Mouse (Mus musculus) midbrain, embryonic 10.5 days (tissue): ENCODE results near the gene Ttll11. TPM values are rescaled to one million over a fixed set of nuclear protein-coding genes. Genes with fewer than 3 reads are reported as not detected.

ENCODE experiments used
- DNase-seq: peaks from one replicate; pipeline ENCODE4 v3.0.0-alpha.2; 2017; ENCODE audit warnings: low spot score
- H3K27ac ChIP-seq: fragments of 300-500 bp; sonication (generic); replicated peaks from 2 replicates; pipeline ENCODE4 v1.5.1; 2016; ENCODE audit warnings: mild to moderate bottlenecking
- H3K27me3 ChIP-seq: fragments of 300-500 bp; sonication (generic); 2 replicates; pipeline ENCODE4 v1.6.1; 2016; ENCODE audit warnings: low read depth, mild to moderate bottlenecking; ENCODE audit not compliant: poor library complexity, severe bottlenecking
- H3K36me3 ChIP-seq: fragments of 300-500 bp; sonication (generic); 2 replicates; pipeline ENCODE4 v1.6.1; 2016; ENCODE audit warnings: mild to moderate bottlenecking, moderate library complexity
- H3K4me1 ChIP-seq: fragments of 300-500 bp; sonication (generic); 2 replicates; pipeline ENCODE4 v1.6.1; 2016
- H3K4me3 ChIP-seq: fragments of 300-500 bp; sonication (generic); 2 replicates; pipeline ENCODE4 v1.5.1; 2016; ENCODE audit warnings: mild to moderate bottlenecking, moderate library complexity
- H3K9me3 ChIP-seq: fragments of 300-500 bp; sonication (generic); replicated peaks from 2 replicates; pipeline ENCODE4 v1.6.1; 2016; ENCODE audit warnings: mild to moderate bottlenecking
- WGBS: fragments of 180-500 bp; shearing (Covaris S2); methylation state at CpG from one replicate; pipeline ENCODE4 v1.1.7; 2016; 5-methylcytosine and 5-hydroxymethylcytosine counted together
- polyA plus RNA-seq: library from polyadenylated mRNA; unstranded; fragments of >200 nt; fragmentation: Nextera tagmentation; extraction: Ambion mirVana; gene quantifications from 2 replicates; pipeline ENCODE4 v1.2.1, GENCODE M21; 2016

The Ttll11 gene
- polyA plus RNA-seq, 1 experiment from 2014 or later = 0.74 TPM

DNA sequence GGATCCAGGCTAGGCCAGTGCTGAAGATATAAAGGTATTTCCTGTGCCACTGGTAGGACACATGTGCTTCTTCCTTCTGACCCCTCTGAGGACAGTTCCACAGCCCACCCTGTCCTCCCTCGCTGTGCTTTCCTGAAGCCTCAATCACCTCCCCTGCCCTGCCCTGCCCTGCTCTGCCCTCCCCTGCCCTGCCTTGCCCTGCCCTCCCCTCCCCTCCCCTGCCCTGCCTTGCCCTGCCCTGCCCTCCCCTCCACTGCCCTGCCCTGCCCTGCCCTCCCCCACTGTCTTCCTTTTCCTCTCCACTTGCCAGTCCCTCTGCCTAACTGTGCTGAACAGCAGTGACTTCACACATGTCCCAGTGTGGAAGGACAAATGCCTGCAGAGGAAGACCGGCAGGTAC lies 160.8 kb downstream of the Ttll11 start:
- Histone ChIP-seq H3K27me3 (no peaks in the 10 kb centered on the region), H3K4me1 (peaks cover 6% of the 10 kb centered on the region), H3K36me3 (no peaks in the 10 kb centered on the region), H3K4me3 (no peak overlapping the region), H3K27ac (peak overlapping the region; percentile 46; the same call in 1 of the 2 replicates), H3K9me3 (no peaks in the 10 kb centered on the region)
- WGBS = 73% methylated on average over 2 of the region's 2 CpGs
- no peak for DNase-seq

- Histone ChIP-seq H3K4me3 (no peak overlapping the region), H3K4me1 (peaks cover 6% of the 10 kb centered on the region), H3K27me3 (no peaks in the 10 kb centered on the region), H3K9me3 (no peaks in the 10 kb centered on the region), H3K36me3 (no peaks in the 10 kb centered on the region), H3K27ac (no peak overlapping the region)
- DNase-seq = no peak
- 81% methylated on average over 5 of the region's 5 CpGs for WGBS
These were observed 163.6 kb downstream of the Ttll11 start for GRCm38 (mm10) chr2:35816056-35816661.

- no peaks in the 10 kb centered on the region for H3K9me3 ChIP-seq
- WGBS = 93% methylated on average over 2 of the region's 2 CpGs
- H3K27me3 ChIP-seq = no peaks in the 10 kb centered on the region
- no peak overlapping the region for H3K27ac ChIP-seq
- no peaks in the 10 kb centered on the region for H3K36me3 ChIP-seq
- peaks cover 8% of the 10 kb centered on the region for H3K4me1 ChIP-seq
- H3K4me3 ChIP-seq = no peak overlapping the region
- no peak for DNase-seq
These were observed 167.2 kb downstream of the Ttll11 start for GRCm38 (mm10) chr2:35812561-35812933.

DNA sequence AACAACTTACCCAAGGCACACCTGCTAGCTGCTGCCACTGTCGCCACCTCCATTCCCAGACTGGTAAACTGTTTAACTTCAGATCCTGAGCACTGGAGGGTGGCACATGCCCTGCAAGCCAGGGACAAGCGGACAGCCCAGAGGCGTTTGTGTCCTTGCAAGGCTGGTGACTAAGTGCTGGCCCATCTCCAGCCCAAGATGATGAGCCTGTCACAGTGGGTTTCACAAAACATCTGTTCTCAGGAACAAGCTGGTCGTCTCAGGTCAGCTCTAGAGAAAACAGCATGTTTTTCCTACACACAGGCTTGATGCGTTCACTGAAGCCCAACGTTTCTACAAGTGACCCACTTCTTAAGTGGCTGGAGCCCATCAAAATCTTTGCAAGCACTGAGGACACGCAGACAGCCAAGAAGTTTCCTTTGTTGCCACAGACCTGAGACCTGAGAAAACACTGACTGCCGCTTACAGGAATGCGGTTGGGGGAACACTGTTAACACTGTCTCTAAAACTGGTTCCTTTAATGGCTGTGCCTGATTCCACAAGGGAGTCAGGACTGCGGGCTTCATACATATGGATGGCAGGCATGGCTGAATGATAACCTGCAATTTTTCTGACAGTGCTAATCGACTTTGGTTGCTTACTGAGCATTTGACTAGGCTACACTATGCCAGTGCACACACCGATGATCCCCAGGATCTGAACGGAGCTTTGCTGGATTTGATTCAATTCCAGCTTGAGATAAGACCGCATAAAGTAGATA lies 167.7 kb downstream of the Ttll11 start:
- WGBS = 83% methylated on average over 14 of the region's 14 CpGs
- no peak for DNase-seq
- H3K27me3 ChIP-seq = no peaks in the 10 kb centered on the region
- H3K4me3 ChIP-seq = no peak overlapping the region
- peaks cover 8% of the 10 kb centered on the region for H3K4me1 ChIP-seq
- H3K36me3 ChIP-seq = no peaks in the 10 kb centered on the region
- no peak overlapping the region for H3K27ac ChIP-seq
- H3K9me3 ChIP-seq = no peaks in the 10 kb centered on the region

- peaks cover 8% of the 10 kb centered on the region for H3K4me1 ChIP-seq
- no peaks in the 10 kb centered on the region for H3K9me3 ChIP-seq
- no peak overlapping the region for H3K27ac ChIP-seq
- 79% methylated on average over 3 of the region's 3 CpGs for WGBS
- DNase-seq = no peak
- H3K27me3 ChIP-seq = no peaks in the 10 kb centered on the region
- no peak overlapping the region for H3K4me3 ChIP-seq
- no peaks in the 10 kb centered on the region for H3K36me3 ChIP-seq
These were observed 169.7 kb downstream of the Ttll11 start for GRCm38 (mm10) chr2:35810027-35810426.

DNA sequence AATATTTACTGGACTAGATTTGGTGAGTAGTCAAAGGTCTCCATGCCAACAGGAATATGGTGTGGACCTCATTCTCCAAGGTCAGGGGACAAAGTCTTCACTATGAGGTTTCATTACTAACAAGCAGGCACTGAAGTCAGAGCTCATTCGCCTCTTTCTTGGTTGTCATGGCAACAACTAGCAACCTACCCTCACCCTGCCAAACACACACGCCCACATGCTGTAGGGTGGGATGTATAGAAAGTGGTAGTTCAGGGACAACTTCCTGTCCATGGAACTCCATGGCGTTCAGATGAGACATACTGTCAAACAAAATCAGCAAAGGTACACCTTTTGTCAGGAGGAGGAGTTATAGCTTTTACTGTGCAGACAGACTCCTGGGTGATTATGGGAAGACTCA lies 170.6 kb downstream of the Ttll11 start:
- H3K27ac ChIP-seq = no peak overlapping the region
- peaks cover 8% of the 10 kb centered on the region for H3K4me1 ChIP-seq
- no peak overlapping the region for H3K4me3 ChIP-seq
- DNase-seq = no peak
- 49% methylated on average over 3 of the region's 3 CpGs for WGBS
- no peaks in the 10 kb centered on the region for H3K27me3 ChIP-seq
- no peaks in the 10 kb centered on the region for H3K36me3 ChIP-seq
- no peaks in the 10 kb centered on the region for H3K9me3 ChIP-seq

DNA sequence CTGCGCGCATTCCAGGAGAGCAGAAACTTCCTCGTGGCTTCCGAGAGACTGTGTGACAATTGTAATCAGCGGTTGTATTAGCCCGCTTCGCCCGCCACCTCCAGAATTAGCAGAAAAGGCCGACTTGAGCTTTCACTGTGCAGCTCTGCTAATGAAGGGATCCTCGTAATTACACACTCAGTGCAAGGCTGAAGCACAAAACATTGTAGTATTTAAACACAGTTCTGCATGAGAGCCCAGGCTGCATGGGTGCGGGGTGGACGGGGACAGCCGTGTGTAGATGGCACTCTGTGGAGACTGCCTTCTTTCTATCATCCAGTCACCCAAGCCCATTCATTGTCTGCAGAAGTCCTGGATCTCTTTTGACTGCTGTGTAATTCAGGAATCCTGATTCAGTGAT lies 173.8 kb downstream of the Ttll11 start:
- H3K4me3 ChIP-seq = no peak overlapping the region
- H3K36me3 ChIP-seq = no peaks in the 10 kb centered on the region
- peaks cover 7% of the 10 kb centered on the region; the same call in 1 of the 2 replicates for H3K9me3 ChIP-seq
- WGBS = 81% methylated on average over 13 of the region's 13 CpGs
- DNase-seq = no peak
- H3K27me3 ChIP-seq = no peaks in the 10 kb centered on the region
- H3K27ac ChIP-seq = no peak overlapping the region
- peaks cover 8% of the 10 kb centered on the region for H3K4me1 ChIP-seq

- H3K27ac ChIP-seq = no peak overlapping the region
- H3K36me3 ChIP-seq = no peaks in the 10 kb centered on the region
- 85% methylated on average over 11 of the region's 11 CpGs for WGBS
- H3K4me1 ChIP-seq = no peaks in the 10 kb centered on the region
- no peak for DNase-seq
- no peak overlapping the region for H3K4me3 ChIP-seq
- peaks cover 7% of the 10 kb centered on the region; the same call in 1 of the 2 replicates for H3K9me3 ChIP-seq
- no peaks in the 10 kb centered on the region for H3K27me3 ChIP-seq
These were observed 176.6 kb downstream of the Ttll11 start for GRCm38 (mm10) chr2:35803095-35803494.

DNA sequence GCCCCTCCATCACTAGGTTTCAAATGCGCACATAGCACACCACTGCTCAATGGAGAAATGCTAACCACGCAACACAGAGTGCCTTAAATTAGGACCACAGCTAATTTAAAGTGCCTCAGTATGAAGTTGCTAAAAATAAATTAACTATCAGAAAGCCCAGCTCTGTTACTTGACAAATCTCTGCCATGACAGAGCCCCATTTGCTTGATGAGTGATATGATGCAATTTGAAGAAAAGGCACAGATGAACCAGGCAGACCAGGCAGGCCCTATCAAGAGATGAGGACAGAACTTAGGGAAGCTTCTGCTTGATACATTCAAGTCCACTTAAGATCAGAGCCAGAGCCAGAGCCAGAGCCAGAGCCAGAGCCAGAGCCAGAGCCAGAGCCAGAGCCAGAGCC lies 178.0 kb downstream of the Ttll11 start:
- H3K4me3 ChIP-seq = no peak overlapping the region
- H3K27ac ChIP-seq = no peak overlapping the region
- H3K4me1 ChIP-seq = no peaks in the 10 kb centered on the region
- no peaks in the 10 kb centered on the region for H3K36me3 ChIP-seq
- DNase-seq = no peak
- WGBS = 96% methylated on average over 2 of the region's 2 CpGs
- peaks cover 7% of the 10 kb centered on the region; the same call in 1 of the 2 replicates for H3K9me3 ChIP-seq
- H3K27me3 ChIP-seq = no peaks in the 10 kb centered on the region

- H3K4me3 ChIP-seq = no peak overlapping the region
- peaks cover 7% of the 10 kb centered on the region; the same call in 1 of the 2 replicates for H3K9me3 ChIP-seq
- H3K27me3 ChIP-seq = no peaks in the 10 kb centered on the region
- no peaks in the 10 kb centered on the region for H3K4me1 ChIP-seq
- no peaks in the 10 kb centered on the region for H3K36me3 ChIP-seq
- no peak overlapping the region for H3K27ac ChIP-seq
- 86% methylated on average over 6 of the region's 6 CpGs for WGBS
- no peak for DNase-seq
These were observed 180.6 kb downstream of the Ttll11 start for GRCm38 (mm10) chr2:35799073-35799472.

DNA sequence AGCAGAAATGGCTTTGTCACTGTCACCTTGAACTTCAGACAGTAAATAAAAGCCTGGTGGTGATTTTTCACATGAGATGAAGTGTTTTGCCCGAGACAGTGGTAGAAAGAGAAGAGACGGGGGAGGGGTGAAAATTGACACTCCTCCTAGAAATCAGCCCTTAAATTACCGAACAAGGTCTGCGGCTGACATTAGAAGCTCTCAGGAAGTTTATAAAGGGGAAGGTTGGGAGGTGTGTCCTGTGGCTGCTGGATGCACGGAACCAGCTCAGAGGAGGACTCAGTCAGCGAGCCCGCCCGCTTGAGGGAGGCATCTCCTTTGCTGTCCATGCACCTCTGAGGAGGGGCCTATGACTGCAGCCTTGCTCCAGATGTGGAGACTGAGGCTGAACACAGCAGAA lies 181.7 kb downstream of the Ttll11 start:
- H3K9me3 ChIP-seq = peaks cover 7% of the 10 kb centered on the region; the same call in 1 of the 2 replicates
- no peak for DNase-seq
- WGBS = 83% methylated on average over 8 of the region's 8 CpGs
- H3K4me3 ChIP-seq = no peak overlapping the region
- H3K36me3 ChIP-seq = no peaks in the 10 kb centered on the region
- H3K27ac ChIP-seq = no peak overlapping the region
- no peaks in the 10 kb centered on the region for H3K4me1 ChIP-seq
- no peaks in the 10 kb centered on the region for H3K27me3 ChIP-seq

- no peak for DNase-seq
- no peaks in the 10 kb centered on the region for H3K27me3 ChIP-seq
- 92% methylated on average over 27 of the region's 27 CpGs for WGBS
- no peaks in the 10 kb centered on the region for H3K36me3 ChIP-seq
- no peaks in the 10 kb centered on the region for H3K9me3 ChIP-seq
- no peak overlapping the region for H3K4me3 ChIP-seq
- no peak overlapping the region for H3K27ac ChIP-seq
- 0 out of 2 replicates have a peak, but pooled peaks cover 3% of the 10 kb centered on the region for H3K4me1 ChIP-seq
These were observed 190.1 kb downstream of the Ttll11 start for GRCm38 (mm10) chr2:35789362-35790326.
